Comparison of ENCODE assay signal across 24 mouse cellular contexts in the genomic region with DNA sequence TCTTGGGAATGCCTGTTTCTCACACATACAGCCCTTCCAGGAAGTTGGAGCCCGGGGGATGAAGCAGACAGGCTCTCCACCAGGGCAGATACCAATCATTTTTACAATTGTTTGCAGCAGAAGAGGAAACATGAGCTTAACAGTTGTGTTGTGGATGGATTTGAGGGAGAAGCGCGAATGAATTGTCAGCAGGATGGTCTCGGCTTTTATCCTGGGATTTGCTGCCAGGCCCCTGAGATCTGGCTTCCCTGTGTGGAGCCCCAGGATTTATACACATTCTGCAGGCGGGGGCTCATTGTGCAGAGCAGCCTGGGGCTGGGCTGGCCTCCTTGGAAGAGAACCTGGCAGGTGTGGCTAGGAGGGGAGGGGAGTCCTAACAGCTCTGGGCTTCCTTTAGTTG.
DNase-seq lines count a peak whose midpoint lies in the region; ATAC-seq and TF ChIP-seq lines count a peak whose summit lies in the region.
"Had no signal": no experiment of that assay in that cellular context is flagged by ENCODE, and none has a peak within 500 bp of the region (broad histone marks: within the 10 kb centered on the region; RNA-seq: fewer than 3 reads in every experiment).

No protein-coding gene starts in this region.

- H3K27ac ChIP-seq in embryonic facial prominence, embryonic 11.5 days (replicated peaks; ENCODE audit: low read depth, low read length) = no peak overlapping the region
- no peak overlapping the region; the same call in 1 of the 2 replicates for H3K27ac ChIP-seq in embryonic facial prominence, embryonic 10.5 days (replicated peaks)
- peak overlapping the region; percentile 70; the same call in 1 of the 2 replicates for H3K27ac ChIP-seq in lung, embryonic 14.5 days (ENCODE audit: low read depth)
- H3K27ac ChIP-seq in intestine, embryonic 15.5 days = peak overlapping the region; percentile 81
- H3K27ac ChIP-seq in stomach, embryonic 16.5 days (ENCODE audit: low read length) = peak overlapping the region; percentile 96
- H3K27ac ChIP-seq: forebrain, embryonic 12.5 days; heart, embryonic 13.5 days; hindbrain, embryonic 13.5 days; layer of hippocampus, adult 2 months; neural tube, embryonic 15.5 days had no signal

- no peaks in the 10 kb centered on the region for H3K9me3 ChIP-seq in embryonic facial prominence, embryonic 11.5 days (replicated peaks; ENCODE audit: control insufficient read depth, low read length)
- H3K9me3 ChIP-seq in embryonic facial prominence, embryonic 10.5 days = no peaks in the 10 kb centered on the region
- no peaks in the 10 kb centered on the region for H3K9me3 ChIP-seq in lung, embryonic 14.5 days (ENCODE audit: low read depth, low read length)
- H3K9me3 ChIP-seq in intestine, embryonic 15.5 days = no peaks in the 10 kb centered on the region
- no peaks in the 10 kb centered on the region for H3K9me3 ChIP-seq in stomach, embryonic 16.5 days (replicated peaks; ENCODE audit: control insufficient read depth, low read length)
- H3K9me3 ChIP-seq: forebrain, embryonic 12.5 days; heart, embryonic 13.5 days; hindbrain, embryonic 13.5 days; neural tube, embryonic 15.5 days had no signal

- no peak overlapping the region for H3K9ac ChIP-seq in embryonic facial prominence, embryonic 11.5 days (replicated peaks; ENCODE audit: low read length)
- no peak overlapping the region for H3K9ac ChIP-seq in lung, embryonic 14.5 days
- no peak overlapping the region for H3K9ac ChIP-seq in intestine, embryonic 15.5 days
- peak overlapping the region; percentile 60 for H3K9ac ChIP-seq in stomach, embryonic 16.5 days (ENCODE audit: low read length)
- H3K9ac ChIP-seq: forebrain, embryonic 12.5 days; heart, embryonic 13.5 days; hindbrain, embryonic 13.5 days; neural tube, embryonic 15.5 days had no signal

- intact Hi-C loops in left cerebral cortex, postnatal 25 days (cut with DNase I) = no loop called here

- H3K27me3 ChIP-seq in embryonic facial prominence, embryonic 11.5 days (ENCODE audit: control insufficient read depth, insufficient read depth, low read length) = no peaks in the 10 kb centered on the region
- peaks cover 9% of the 10 kb centered on the region; the same call in 1 of the 2 replicates for H3K27me3 ChIP-seq in embryonic facial prominence, embryonic 10.5 days (replicated peaks; ENCODE audit: low read depth, poor library complexity, severe bottlenecking)
- no peaks in the 10 kb centered on the region; the same call in 1 of the 2 replicates for H3K27me3 ChIP-seq in lung, embryonic 14.5 days (ENCODE audit: insufficient read depth, low read length)
- 0 out of 2 replicates have a peak, but pooled peaks cover 3% of the 10 kb centered on the region for H3K27me3 ChIP-seq in intestine, embryonic 15.5 days (replicated peaks)
- H3K27me3 ChIP-seq in stomach, embryonic 16.5 days (ENCODE audit: control insufficient read depth, insufficient read depth, low read length) = no peaks in the 10 kb centered on the region; the same call in 1 of the 2 replicates
- H3K27me3 ChIP-seq: hindbrain, embryonic 13.5 days; neural tube, embryonic 15.5 days had no signal

- no peak overlapping the region for H3K4me3 ChIP-seq in embryonic facial prominence, embryonic 11.5 days (ENCODE audit: low read depth, low read length)
- no peak overlapping the region for H3K4me3 ChIP-seq in embryonic facial prominence, embryonic 10.5 days
- H3K4me3 ChIP-seq in lung, embryonic 14.5 days (ENCODE audit: low read depth, low read length) = no peak overlapping the region
- H3K4me3 ChIP-seq in intestine, embryonic 15.5 days (replicated peaks) = no peak overlapping the region
- peak overlapping the region; percentile 13; the same call in 1 of the 2 replicates for H3K4me3 ChIP-seq in stomach, embryonic 16.5 days (replicated peaks; ENCODE audit: low read length)
- H3K4me3 ChIP-seq: forebrain, embryonic 12.5 days; heart, embryonic 13.5 days; hindbrain, embryonic 13.5 days; layer of hippocampus, adult 2 months; neural tube, embryonic 15.5 days had no signal

- 0 out of 2 replicates have a peak, but pooled peaks cover 3% of the 10 kb centered on the region for H3K4me1 ChIP-seq in embryonic facial prominence, embryonic 11.5 days (ENCODE audit: control insufficient read depth, insufficient read depth, low read length)
- H3K4me1 ChIP-seq in embryonic facial prominence, embryonic 10.5 days = peaks cover 15% of the 10 kb centered on the region
- H3K4me1 ChIP-seq in lung, embryonic 14.5 days (ENCODE audit: insufficient read depth) = peaks cover 4% of the 10 kb centered on the region; the same call in 1 of the 2 replicates
- peaks cover 16% of the 10 kb centered on the region for H3K4me1 ChIP-seq in intestine, embryonic 15.5 days (replicated peaks)
- H3K4me1 ChIP-seq in stomach, embryonic 16.5 days (ENCODE audit: control insufficient read depth, insufficient read depth, low read length) = peaks cover 29% of the 10 kb centered on the region

- ATAC-seq in embryonic facial prominence, embryonic 11.5 days (replicated peaks; ENCODE audit: insufficient number of reproducible peaks, low FRiP score, low TSS enrichment, low read depth) = no peak
- ATAC-seq in lung, embryonic 14.5 days (ENCODE audit: insufficient read depth) = peak; percentile 76
- peak; percentile 83; the same call in 1 of the 2 replicates for ATAC-seq in intestine, embryonic 15.5 days
- ATAC-seq in stomach, embryonic 16.5 days (ENCODE audit: insufficient read depth, low FRiP score) = peak; percentile 74; the same call in 1 of the 2 replicates
- ATAC-seq: midbrain, embryonic 16.5 days had no signal

- no peak overlapping the region for H3K4me2 ChIP-seq in embryonic facial prominence, embryonic 11.5 days (ENCODE audit: low read depth, low read length)
- no peak overlapping the region for H3K4me2 ChIP-seq in lung, embryonic 14.5 days
- peak overlapping the region; percentile 34; the same call in 1 of the 2 replicates for H3K4me2 ChIP-seq in intestine, embryonic 15.5 days (replicated peaks)
- peak overlapping the region; percentile 33 for H3K4me2 ChIP-seq in stomach, embryonic 16.5 days (ENCODE audit: low read depth, low read length)
- H3K4me2 ChIP-seq: forebrain, embryonic 12.5 days; heart, embryonic 13.5 days; hindbrain, embryonic 13.5 days; liver, embryonic 11.5 days; neural tube, embryonic 15.5 days had no signal

- no peak for TF ChIP-seq CTCF in lung, embryonic 14.5 days (IDR thresholded peaks at IDR 0.05; ENCODE audit: low read depth)

- WGBS in embryonic facial prominence, embryonic 11.5 days = 11% methylated on average over 5 of the region's 5 CpGs
- WGBS in embryonic facial prominence, embryonic 10.5 days = 15% methylated on average over 5 of the region's 5 CpGs
- WGBS in lung, embryonic 14.5 days = 7% methylated on average over 5 of the region's 5 CpGs
- WGBS in intestine, embryonic 15.5 days = 3% methylated on average over 5 of the region's 5 CpGs
- WGBS in stomach, embryonic 16.5 days = 8% methylated on average over 5 of the region's 5 CpGs

- DNase-seq in embryonic facial prominence, embryonic 11.5 days (ENCODE audit: low spot score) = peak; percentile 35
- no peak for DNase-seq in embryonic facial prominence, embryonic 10.5 days (ENCODE audit: low spot score)
- peak; percentile 56 for DNase-seq in lung, embryonic 14.5 days
- no peak for DNase-seq in lung, postnatal 36 days
- DNase-seq in cerebellum, postnatal 25 days = no peak
- DNase-seq in left cerebral cortex, postnatal 25 days (ENCODE audit: low spot score in 2 of 2) = no peak
- DNase-seq: adrenal gland, adult 8-10 months; cerebellum, adult 9-10 months; gastrocnemius, postnatal 10 days; heart, adult 18-20 months; kidney, adult 2 months; layer of hippocampus, postnatal 36 days; lung, adult 2 months; right cerebral cortex, postnatal 25 days; thymus, postnatal 14 days had no signal

- H3K36me3 ChIP-seq in embryonic facial prominence, embryonic 11.5 days (replicated peaks; ENCODE audit: control insufficient read depth, insufficient read depth, low read depth, low read length) = no peaks in the 10 kb centered on the region
- no peaks in the 10 kb centered on the region for H3K36me3 ChIP-seq in embryonic facial prominence, embryonic 10.5 days (replicated peaks)
- no peaks in the 10 kb centered on the region for H3K36me3 ChIP-seq in lung, embryonic 14.5 days (ENCODE audit: insufficient read depth)
- H3K36me3 ChIP-seq in intestine, embryonic 15.5 days = no peaks in the 10 kb centered on the region
- H3K36me3 ChIP-seq in stomach, embryonic 16.5 days (ENCODE audit: control insufficient read depth, insufficient read depth, low read length) = no peaks in the 10 kb centered on the region
- H3K36me3 ChIP-seq: forebrain, embryonic 12.5 days; heart, embryonic 13.5 days; hindbrain, embryonic 13.5 days; neural tube, embryonic 15.5 days had no signal

Comparison
In these comparisons a context has a peak if more than half of its experiments do, and no peak if none do; other contexts are left out.
1. DNase-seq: peak in embryonic facial prominence, embryonic 11.5 days (single experiment) and lung, embryonic 14.5 days (single experiment); none in embryonic facial prominence, embryonic 10.5 days (single experiment), lung, postnatal 36 days (single experiment), cerebellum, postnatal 25 days (0 of 2) and left cerebral cortex, postnatal 25 days (0 of 2).
2. H3K27ac ChIP-seq: peak in lung, embryonic 14.5 days (single experiment), intestine, embryonic 15.5 days (single experiment) and stomach, embryonic 16.5 days (single experiment); none in embryonic facial prominence, embryonic 11.5 days (single experiment) and embryonic facial prominence, embryonic 10.5 days (single experiment).
3. H3K4me2 ChIP-seq: peak in intestine, embryonic 15.5 days (single experiment) and stomach, embryonic 16.5 days (single experiment); none in embryonic facial prominence, embryonic 11.5 days (single experiment) and lung, embryonic 14.5 days (single experiment).